Mouse (Mus musculus): ENCODE data around the gene Olfr884. TPM values are rescaled to one million over a fixed set of nuclear protein-coding genes. Genes with fewer than 3 reads are reported as not detected.

Gene Olfr884
- polyA plus RNA-seq (2015; fragmentation: Nextera tagmentation; extraction: Ambion mirVana): not detected in 2 replicates

DNA sequence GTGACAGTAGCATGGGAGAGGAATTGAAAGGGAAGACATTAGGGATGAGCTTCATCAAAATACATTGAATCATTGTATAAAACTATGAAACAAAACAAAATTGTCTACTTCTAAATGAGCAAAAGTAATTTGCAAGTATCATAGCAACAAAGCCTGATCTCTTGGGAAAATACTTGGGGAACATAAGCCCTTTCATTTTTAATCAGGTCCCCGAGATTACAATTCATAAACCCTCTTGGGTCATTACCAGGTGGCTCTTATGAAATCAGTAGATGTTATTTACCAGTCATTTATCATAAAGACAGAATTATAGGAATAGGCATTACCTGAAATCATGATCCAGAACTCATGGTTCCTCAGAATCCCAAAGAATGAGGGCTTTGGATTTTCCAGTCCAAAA lies at the start of gene Olfr884:
Olfr884 (plus strand) TSS at position 301 of the 400 bp plus-strand sequence.
- no peaks in the 10 kb centered on the region for H3K9me3 ChIP-seq (replicated peaks; ENCODE audit: control insufficient read depth, low read length)
- H3K27me3 ChIP-seq (ENCODE audit: control insufficient read depth, insufficient read depth, low read length): no peaks in the 10 kb centered on the region
- no peak within 1 kb of the TSS for H3K9ac ChIP-seq (ENCODE audit: low read length)
- no peak within 1 kb of the TSS for H3K4me2 ChIP-seq (ENCODE audit: low read depth, low read length)
- 59% methylated on average over 1 of the region's 1 CpGs for WGBS
- no peak within 1 kb of the TSS for H3K27ac ChIP-seq (ENCODE audit: low read length)
- H3K36me3 ChIP-seq (ENCODE audit: control insufficient read depth, insufficient read depth): no peaks in the 10 kb centered on the region
- H3K4me3 ChIP-seq (ENCODE audit: low read length): no peak within 1 kb of the TSS
- H3K4me1 ChIP-seq (ENCODE audit: control insufficient read depth, insufficient read depth, low read length): no peaks in the 10 kb centered on the region
- ATAC-seq (replicated peaks; ENCODE audit: extremely low read depth, insufficient read depth, low FRiP score): no peak

DNA sequence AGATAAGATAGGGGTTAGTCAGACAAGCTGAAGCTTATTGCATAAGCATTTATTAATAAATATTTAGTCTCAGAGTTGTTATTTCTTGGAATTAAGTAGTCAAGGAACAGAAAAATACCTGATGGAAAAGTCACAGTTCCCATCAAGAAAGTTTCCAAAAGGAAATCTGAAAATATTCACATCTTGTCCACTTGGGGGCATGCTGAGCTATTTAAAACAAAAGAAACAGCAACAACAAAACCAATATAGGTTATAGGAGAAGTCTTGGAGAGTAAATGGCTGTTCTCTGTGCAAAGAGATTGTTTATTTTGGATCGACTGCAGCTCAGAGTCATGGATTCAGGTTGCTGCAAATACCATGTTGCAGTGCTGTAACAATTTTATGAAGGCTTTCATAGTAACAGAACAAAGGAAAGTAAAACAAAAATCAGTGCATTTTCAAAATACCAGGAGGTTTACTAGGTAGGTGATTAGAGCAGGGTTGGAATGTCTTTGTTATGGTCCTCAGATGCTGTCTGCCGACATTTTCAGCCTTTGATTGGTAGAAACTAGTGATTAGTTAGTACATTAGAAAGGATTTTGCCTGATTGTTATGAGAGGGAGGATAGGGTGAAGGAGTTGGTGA lies 47.7 kb upstream of the Olfr884 start:
- H3K4me3 ChIP-seq (ENCODE audit: low read length): no peak overlapping the region
- WGBS: 29% methylated on average over 2 of the region's 2 CpGs
- H3K27me3 ChIP-seq (ENCODE audit: control insufficient read depth, insufficient read depth, low read length): no peaks in the 10 kb centered on the region
- no peak for ATAC-seq (replicated peaks; ENCODE audit: extremely low read depth, insufficient read depth, low FRiP score)
- no peak overlapping the region for H3K27ac ChIP-seq (ENCODE audit: low read length)
- H3K36me3 ChIP-seq (ENCODE audit: control insufficient read depth, insufficient read depth): no peaks in the 10 kb centered on the region
- H3K4me1 ChIP-seq (ENCODE audit: control insufficient read depth, insufficient read depth, low read length): no peaks in the 10 kb centered on the region
- H3K9me3 ChIP-seq (replicated peaks; ENCODE audit: control insufficient read depth, low read length): no peaks in the 10 kb centered on the region
- H3K9ac ChIP-seq (ENCODE audit: low read length): no peak overlapping the region
- H3K4me2 ChIP-seq (ENCODE audit: low read depth, low read length): no peak overlapping the region

DNA sequence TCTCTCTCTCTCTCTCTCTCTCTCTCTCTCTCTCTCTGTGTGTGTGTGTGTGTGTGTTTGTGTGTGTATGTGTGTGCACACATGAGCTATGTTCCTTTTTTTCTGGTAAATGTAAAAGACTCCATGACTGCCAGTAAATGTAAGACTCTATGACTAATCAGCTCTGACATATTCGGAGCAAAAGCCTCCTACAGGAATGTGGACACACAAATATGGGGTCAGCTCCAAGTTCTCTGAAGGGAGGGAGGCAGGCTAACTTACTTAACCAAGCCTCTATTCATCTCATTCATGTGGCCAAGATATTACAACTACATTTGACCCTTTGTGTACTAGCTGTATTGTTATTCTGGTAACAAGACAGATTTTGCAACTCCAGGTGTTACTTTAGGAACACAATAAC lies 46.3 kb upstream of the Olfr884 start:
- no peaks in the 10 kb centered on the region for H3K27me3 ChIP-seq (ENCODE audit: control insufficient read depth, insufficient read depth, low read length)
- no peak overlapping the region for H3K4me3 ChIP-seq (ENCODE audit: low read length)
- H3K9me3 ChIP-seq (replicated peaks; ENCODE audit: control insufficient read depth, low read length): no peaks in the 10 kb centered on the region
- no peak for ATAC-seq (replicated peaks; ENCODE audit: extremely low read depth, insufficient read depth, low FRiP score)
- 33% methylated on average over 1 of the region's 1 CpGs for WGBS
- H3K9ac ChIP-seq (ENCODE audit: low read length): no peak overlapping the region
- no peaks in the 10 kb centered on the region for H3K36me3 ChIP-seq (ENCODE audit: control insufficient read depth, insufficient read depth)
- no peak overlapping the region for H3K4me2 ChIP-seq (ENCODE audit: low read depth, low read length)
- no peak overlapping the region for H3K27ac ChIP-seq (ENCODE audit: low read length)
- H3K4me1 ChIP-seq (ENCODE audit: control insufficient read depth, insufficient read depth, low read length): no peaks in the 10 kb centered on the region

DNA sequence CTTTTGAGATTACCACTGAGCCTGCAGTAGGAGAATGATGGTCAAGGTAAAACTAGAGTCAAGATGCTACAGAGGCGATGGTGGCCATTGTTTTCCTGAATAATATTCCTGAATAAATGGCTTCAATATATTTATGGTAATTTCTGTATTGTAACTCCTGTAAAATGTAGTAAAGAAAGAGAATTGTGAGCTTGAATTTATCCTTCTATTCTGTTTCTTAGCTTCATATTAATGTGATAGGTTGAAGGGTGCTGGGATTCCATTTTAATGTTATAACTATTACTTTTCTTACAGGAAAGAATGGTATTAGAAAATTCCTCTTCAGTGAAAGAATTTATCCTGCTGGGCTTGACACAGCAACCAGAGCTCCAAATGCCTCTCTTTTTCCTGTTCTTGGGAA lies 20.8 kb upstream of the Olfr884 start, which contains the start of gene Olfr883:
Olfr883 (plus strand) TSS at position 301 of the 400 bp plus-strand sequence.
- H3K4me3 ChIP-seq (ENCODE audit: low read length): no peak within 1 kb of the TSS
- H3K27ac ChIP-seq (ENCODE audit: low read length): no peak within 1 kb of the TSS
- H3K9me3 ChIP-seq (replicated peaks; ENCODE audit: control insufficient read depth, low read length): no peaks in the 10 kb centered on the region
- no peaks in the 10 kb centered on the region for H3K4me1 ChIP-seq (ENCODE audit: control insufficient read depth, insufficient read depth, low read length)
- H3K27me3 ChIP-seq (ENCODE audit: control insufficient read depth, insufficient read depth, low read length): no peaks in the 10 kb centered on the region
- no peak for ATAC-seq (replicated peaks; ENCODE audit: extremely low read depth, insufficient read depth, low FRiP score)
- no peak within 1 kb of the TSS for H3K4me2 ChIP-seq (ENCODE audit: low read depth, low read length)
- H3K9ac ChIP-seq (ENCODE audit: low read length): no peak within 1 kb of the TSS
- H3K36me3 ChIP-seq (ENCODE audit: control insufficient read depth, insufficient read depth): no peaks in the 10 kb centered on the region
- WGBS: 63% methylated on average over 1 of the region's 1 CpGs

DNA sequence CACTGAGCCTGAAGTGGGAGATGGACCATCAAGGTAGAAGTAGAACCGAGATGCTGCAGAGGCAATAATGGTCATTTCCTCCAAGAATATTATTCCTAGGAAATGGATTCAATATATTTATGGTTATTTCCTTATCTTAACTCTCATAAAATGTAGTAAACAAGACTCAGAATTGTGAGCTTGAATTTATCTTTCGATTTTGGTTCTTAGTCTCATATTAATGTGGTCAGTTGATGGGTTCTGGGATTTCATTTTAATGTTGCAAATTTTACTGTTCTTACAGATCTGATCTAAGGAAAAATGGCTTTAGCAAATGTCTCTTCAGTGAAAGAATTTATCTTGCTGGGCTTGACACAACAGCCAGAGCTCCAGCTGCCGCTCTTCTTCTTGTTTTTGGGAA lies 14.7 kb downstream of the Olfr884 start, which contains the start of gene Olfr885:
Olfr885 (plus strand) TSS at position 301 of the 400 bp plus-strand sequence.
- 82% methylated on average over 3 of the region's 3 CpGs for WGBS

DNA sequence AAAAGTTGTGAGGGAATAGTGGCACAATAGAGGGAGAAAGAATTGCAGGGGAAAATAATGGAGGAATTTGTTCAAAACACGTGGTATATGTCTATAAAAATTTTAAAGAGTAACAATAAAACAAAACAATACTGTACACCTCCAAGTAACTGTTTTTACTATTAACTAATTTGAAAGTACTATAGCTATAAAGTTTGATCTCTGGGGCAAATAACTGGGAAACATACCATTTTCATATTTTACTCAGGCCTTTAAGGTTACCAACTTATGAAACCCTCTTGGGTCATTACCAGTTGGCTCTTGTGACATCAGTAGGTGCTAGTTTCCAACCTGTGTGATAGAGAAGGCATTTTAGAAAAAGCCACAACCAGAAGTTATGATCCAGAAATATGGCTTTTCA lies 37.4 kb downstream of the Olfr884 start, which contains the start of gene Olfr887:
Olfr887 (plus strand) TSS at position 301 of the 400 bp plus-strand sequence.
- WGBS: 69% methylated on average over 1 of the region's 1 CpGs
- no peak within 1 kb of the TSS for H3K4me3 ChIP-seq (ENCODE audit: low read length)
- H3K4me1 ChIP-seq (ENCODE audit: control insufficient read depth, insufficient read depth, low read length): no peaks in the 10 kb centered on the region
- H3K9me3 ChIP-seq (replicated peaks; ENCODE audit: control insufficient read depth, low read length): no peaks in the 10 kb centered on the region
- no peak for ATAC-seq (replicated peaks; ENCODE audit: extremely low read depth, insufficient read depth, low FRiP score)
- H3K9ac ChIP-seq (ENCODE audit: low read length): no peak within 1 kb of the TSS
- H3K4me2 ChIP-seq (ENCODE audit: low read depth, low read length): no peak within 1 kb of the TSS
- no peaks in the 10 kb centered on the region for H3K36me3 ChIP-seq (ENCODE audit: control insufficient read depth, insufficient read depth)
- H3K27me3 ChIP-seq (ENCODE audit: control insufficient read depth, insufficient read depth, low read length): no peaks in the 10 kb centered on the region
- no peak within 1 kb of the TSS for H3K27ac ChIP-seq (ENCODE audit: low read length)

More for the DNA sequence above, 14.7 kb downstream of the Olfr884 start, which contains the start of gene Olfr885:
- H3K9ac ChIP-seq (ENCODE audit: low read length): no peak within 1 kb of the TSS
- no peaks in the 10 kb centered on the region for H3K4me1 ChIP-seq (ENCODE audit: control insufficient read depth, insufficient read depth, low read length)
- H3K4me3 ChIP-seq (ENCODE audit: low read length): no peak within 1 kb of the TSS
- H3K4me2 ChIP-seq (ENCODE audit: low read depth, low read length): no peak within 1 kb of the TSS
- no peak within 1 kb of the TSS for H3K27ac ChIP-seq (ENCODE audit: low read length)
- no peaks in the 10 kb centered on the region for H3K9me3 ChIP-seq (replicated peaks; ENCODE audit: control insufficient read depth, low read length)
- no peaks in the 10 kb centered on the region for H3K36me3 ChIP-seq (ENCODE audit: control insufficient read depth, insufficient read depth)
- ATAC-seq (replicated peaks; ENCODE audit: extremely low read depth, insufficient read depth, low FRiP score): no peak
- no peaks in the 10 kb centered on the region for H3K27me3 ChIP-seq (ENCODE audit: control insufficient read depth, insufficient read depth, low read length)

Other genes with a start within 250 kb of the Olfr884 start
- not detected in 2 replicates for gene Olfr876, start 243.5 kb upstream of the Olfr884 start, polyA plus RNA-seq (2015; fragmentation: Nextera tagmentation; extraction: Ambion mirVana)
- gene Olfr877, start 192.3 kb upstream of the Olfr884 start, polyA plus RNA-seq (2015; fragmentation: Nextera tagmentation; extraction: Ambion mirVana): not detected in 2 replicates
- not detected in 2 replicates for gene Olfr145, start 149.8 kb upstream of the Olfr884 start, polyA plus RNA-seq (2015; fragmentation: Nextera tagmentation; extraction: Ambion mirVana)
- not detected in 2 replicates for gene Olfr878, start 128.7 kb upstream of the Olfr884 start, polyA plus RNA-seq (2015; fragmentation: Nextera tagmentation; extraction: Ambion mirVana)
- not detected in 2 replicates for gene Olfr881, start 54.7 kb upstream of the Olfr884 start, polyA plus RNA-seq (2015; fragmentation: Nextera tagmentation; extraction: Ambion mirVana)
- gene Olfr883, start 20.7 kb upstream of the Olfr884 start, polyA plus RNA-seq (2015; fragmentation: Nextera tagmentation; extraction: Ambion mirVana): not detected in 2 replicates
- not detected in 2 replicates for gene Olfr885, start 14.8 kb downstream of the Olfr884 start, polyA plus RNA-seq (2015; fragmentation: Nextera tagmentation; extraction: Ambion mirVana)
- gene Olfr887, start 37.5 kb downstream of the Olfr884 start, polyA plus RNA-seq (2015; fragmentation: Nextera tagmentation; extraction: Ambion mirVana): not detected in 2 replicates
- gene Olfr888, start 61.6 kb downstream of the Olfr884 start, polyA plus RNA-seq (2015; fragmentation: Nextera tagmentation; extraction: Ambion mirVana): not detected in 2 replicates
- gene Olfr889, start 68.6 kb downstream of the Olfr884 start, polyA plus RNA-seq (2015; fragmentation: Nextera tagmentation; extraction: Ambion mirVana): 0.02 and 0.04 TPM in 2 replicates
- gene Olfr890, start 96.0 kb downstream of the Olfr884 start, polyA plus RNA-seq (2015; fragmentation: Nextera tagmentation; extraction: Ambion mirVana): not detected in 2 replicates
- not detected in 2 replicates for gene Olfr891, start 134.3 kb downstream of the Olfr884 start, polyA plus RNA-seq (2015; fragmentation: Nextera tagmentation; extraction: Ambion mirVana)
- gene Olfr893, start 161.8 kb downstream of the Olfr884 start, polyA plus RNA-seq (2015; fragmentation: Nextera tagmentation; extraction: Ambion mirVana): not detected in 2 replicates
- not detected in 2 replicates for gene Olfr894, start 171.5 kb downstream of the Olfr884 start, polyA plus RNA-seq (2015; fragmentation: Nextera tagmentation; extraction: Ambion mirVana)
- gene Olfr143, start 206.2 kb downstream of the Olfr884 start, polyA plus RNA-seq (2015; fragmentation: Nextera tagmentation; extraction: Ambion mirVana): not detected in 2 replicates
- not detected in 2 replicates for gene Olfr895, start 221.3 kb downstream of the Olfr884 start, polyA plus RNA-seq (2015; fragmentation: Nextera tagmentation; extraction: Ambion mirVana)
- not detected in 2 replicates for gene Olfr896-ps1, start 244.6 kb downstream of the Olfr884 start, polyA plus RNA-seq (2015; fragmentation: Nextera tagmentation; extraction: Ambion mirVana)